Comparison of ENCODE assay signal across 11 mouse cellular contexts in the genomic region with DNA sequence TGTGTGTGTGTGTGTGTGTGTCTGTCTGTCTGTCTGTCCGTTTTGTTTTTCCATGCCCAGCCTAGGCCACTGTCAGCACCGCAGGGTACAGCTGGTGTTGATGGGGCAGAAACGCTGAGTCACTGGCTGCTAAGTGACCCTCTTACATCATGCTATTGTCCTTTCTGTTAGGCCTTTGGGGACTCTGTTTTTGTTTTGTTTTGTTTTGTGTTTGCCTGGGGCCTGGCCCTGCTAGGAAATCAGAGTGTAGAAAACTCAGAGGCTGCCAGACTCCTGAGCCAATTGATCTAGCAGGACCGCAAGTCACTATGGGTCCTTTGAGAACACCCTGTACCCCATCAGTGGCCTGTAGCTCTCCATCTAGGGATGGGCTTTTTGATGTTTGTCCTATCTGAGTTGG. TPM values are rescaled to one million over a fixed set of nuclear protein-coding genes. Genes with fewer than 3 reads are reported as not detected.
DNase-seq lines count a peak whose midpoint lies in the region; ATAC-seq lines count a peak whose summit lies in the region.
"Had no signal": no experiment of that assay in that cellular context is flagged by ENCODE, and none has a peak within 500 bp of the region (broad histone marks: within the 10 kb centered on the region; RNA-seq: fewer than 3 reads in every experiment).

No protein-coding gene starts in this region.

- H3K27ac ChIP-seq in brown adipose tissue, adult 24 weeks (replicated peaks; ENCODE audit: low read depth, low read length): peak overlapping the region; percentile 83
- H3K27ac ChIP-seq in forebrain, embryonic 13.5 days: no peak overlapping the region

- peaks cover 38% of the 10 kb centered on the region for H3K4me1 ChIP-seq in brown adipose tissue, adult 24 weeks (ENCODE audit: control insufficient read depth, insufficient read depth, insufficient read length, low read length)
- H3K4me1 ChIP-seq in forebrain, embryonic 13.5 days: no peaks in the 10 kb centered on the region

- no peak for ATAC-seq in forebrain, embryonic 13.5 days

- WGBS in forebrain, embryonic 13.5 days: 42% methylated on average over 4 of the region's 4 CpGs

- no peaks in the 10 kb centered on the region for H3K27me3 ChIP-seq in forebrain, embryonic 13.5 days

- no peak overlapping the region for H3K4me3 ChIP-seq in brown adipose tissue, adult 24 weeks (ENCODE audit: insufficient read depth, low read depth, low read length)
- H3K4me3 ChIP-seq in forebrain, embryonic 13.5 days: no peak overlapping the region
- H3K4me3 ChIP-seq: left cerebral cortex, adult 2 months had no signal

- H3K4me2 ChIP-seq in forebrain, embryonic 13.5 days: no peak overlapping the region

- H3K9ac ChIP-seq in forebrain, embryonic 13.5 days: no peak overlapping the region

- DNase-seq in adrenal gland, adult 2 months: peak; percentile 52
- DNase-seq in adrenal gland, postnatal 10 days: no peak
- peak; percentile 43 for DNase-seq in layer of hippocampus, adult 11-12 months (ENCODE audit: low spot score)
- no peak for DNase-seq in layer of hippocampus, postnatal 36 days
- DNase-seq in lung, postnatal 10 days: peak; percentile 45
- DNase-seq in natural killer cell, adult 2 months (ENCODE audit: low spot score in 2 of 2): no peak
- DNase-seq: cerebellum, postnatal 10 days; spleen, adult 18-20 months had no signal

- no peaks in the 10 kb centered on the region for H3K36me3 ChIP-seq in forebrain, embryonic 13.5 days (ENCODE audit: poor library complexity, severe bottlenecking)

- no peaks in the 10 kb centered on the region for H3K9me3 ChIP-seq in forebrain, embryonic 13.5 days (replicated peaks)

RNA-seq across cellular contexts. Expression of a gene that starts 59.9 kb away (rescaled TPM):
- 10 to 100 TPM; 31.6 to 35.3 TPM for total RNA-seq in adrenal gland, adult 2 months (2021)
- polyA plus RNA-seq in adrenal gland, adult 2 months (2012; rRNA removed): 2.1 and 2.2 TPM in 2 replicates
- total RNA-seq in adrenal gland, postnatal 10 days (2021): 10 to 100 TPM; 32.5 to 36.3 TPM
- 10 to 100 TPM; 39.9 to 55.1 TPM for total RNA-seq in layer of hippocampus, postnatal 36 days (2021)
- polyA plus RNA-seq in brown adipose tissue, adult 24 weeks (2012; ENCODE audit: insufficient read depth, insufficient read length, missing spikeins): 8.3 and 9.4 TPM in 2 replicates
- 24.0 TPM in 2 replicates for polyA plus RNA-seq in forebrain, embryonic 13.5 days (2015; fragmentation: Nextera tagmentation; extraction: Ambion mirVana)

Comparison
In these comparisons a context has a peak if more than half of its experiments do, and no peak if none do; other contexts are left out.
1. DNase-seq: peak in adrenal gland, adult 2 months (single experiment), layer of hippocampus, adult 11-12 months (single experiment) and lung, postnatal 10 days (single experiment); none in adrenal gland, postnatal 10 days (single experiment), layer of hippocampus, postnatal 36 days (0 of 2) and natural killer cell, adult 2 months (0 of 2).